Mouse (Mus musculus) ovary, adult 18-20 months (tissue): ENCODE measurements around the gene Pld6.
"Not testable (repeated sequence)": the region's sequence is repeated elsewhere in the genome, so short reads cannot be mapped to it uniquely, and the experiment has no call there.

Experiments used
- DNase-seq: peaks from one replicate; pipeline ENCODE4 v3.0.0; 2022; ENCODE audit warnings: low spot score, mixed read lengths

The Pld6 gene

GRCm38 (mm10) chr11:59746614-59747013 is 40.8 kb downstream of the Pld6 start:
- DNase-seq = no peak

DNA sequence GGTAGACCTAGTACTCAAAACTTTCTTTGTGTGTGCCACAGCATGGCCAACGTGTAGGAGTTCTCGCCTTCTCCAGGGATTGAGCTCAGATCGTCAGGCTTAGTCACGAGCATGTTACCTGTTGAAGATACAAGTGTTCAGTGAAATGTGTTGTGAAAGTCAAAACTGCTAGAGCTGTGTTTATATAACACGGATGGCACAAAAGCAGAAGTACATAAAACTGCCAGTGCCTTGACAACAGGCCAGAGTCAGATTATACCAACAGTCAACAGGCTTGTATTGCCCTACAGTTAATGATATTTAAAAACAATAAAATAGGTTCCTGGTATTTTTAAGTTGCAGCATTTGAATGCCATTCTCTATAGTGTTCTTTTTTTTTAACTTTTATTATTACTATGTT is 41.6 kb downstream of the Pld6 start:
- DNase-seq = no peak

- no peak for DNase-seq
These were observed 43.1 kb downstream of the Pld6 start for GRCm38 (mm10) chr11:59744374-59744773.

- no peak for DNase-seq
These were observed 43.7 kb downstream of the Pld6 start for GRCm38 (mm10) chr11:59743712-59744111.

GRCm38 (mm10) chr11:59743307-59743706 is 44.1 kb downstream of the Pld6 start:
- DNase-seq = no peak

DNA sequence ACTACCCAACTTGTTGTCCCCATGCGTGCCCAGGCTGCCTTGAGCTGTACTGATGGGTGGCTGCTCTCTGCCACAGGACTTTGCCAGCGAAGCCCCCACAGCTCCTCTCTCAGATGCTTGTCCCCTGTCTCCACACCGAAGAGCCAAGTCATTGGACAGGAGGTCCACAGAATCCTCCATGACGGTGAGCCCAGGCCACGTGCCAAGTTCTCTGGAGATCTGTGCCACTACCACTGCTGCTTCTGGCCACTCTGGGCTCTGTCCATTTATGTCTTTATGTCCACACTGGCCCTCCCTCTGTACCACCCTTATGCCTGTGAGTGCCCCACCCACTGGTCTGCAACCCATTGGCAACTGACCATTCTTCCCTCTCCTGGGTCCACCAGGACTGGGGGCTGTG is 45.5 kb downstream of the Pld6 start:
- DNase-seq = no peak

GRCm38 (mm10) chr11:59739996-59740395 is 47.4 kb downstream of the Pld6 start:
- no peak for DNase-seq

- DNase-seq = no peak
These were observed 50.2 kb downstream of the Pld6 start for GRCm38 (mm10) chr11:59737250-59737649.

GRCm38 (mm10) chr11:59735938-59736337 is 51.5 kb downstream of the Pld6 start:
- DNase-seq = not testable (repeated sequence)

GRCm38 (mm10) chr11:59734335-59734734 is 53.1 kb downstream of the Pld6 start:
- DNase-seq = no peak
